Mouse (Mus musculus): ENCODE data around the gene Fam71e2. TPM values are rescaled to one million over a fixed set of nuclear protein-coding genes. Genes with fewer than 3 reads are reported as not detected.

The Fam71e2 gene
- polyA plus RNA-seq, 1 experiment from 2014 or later = not detected

DNA sequence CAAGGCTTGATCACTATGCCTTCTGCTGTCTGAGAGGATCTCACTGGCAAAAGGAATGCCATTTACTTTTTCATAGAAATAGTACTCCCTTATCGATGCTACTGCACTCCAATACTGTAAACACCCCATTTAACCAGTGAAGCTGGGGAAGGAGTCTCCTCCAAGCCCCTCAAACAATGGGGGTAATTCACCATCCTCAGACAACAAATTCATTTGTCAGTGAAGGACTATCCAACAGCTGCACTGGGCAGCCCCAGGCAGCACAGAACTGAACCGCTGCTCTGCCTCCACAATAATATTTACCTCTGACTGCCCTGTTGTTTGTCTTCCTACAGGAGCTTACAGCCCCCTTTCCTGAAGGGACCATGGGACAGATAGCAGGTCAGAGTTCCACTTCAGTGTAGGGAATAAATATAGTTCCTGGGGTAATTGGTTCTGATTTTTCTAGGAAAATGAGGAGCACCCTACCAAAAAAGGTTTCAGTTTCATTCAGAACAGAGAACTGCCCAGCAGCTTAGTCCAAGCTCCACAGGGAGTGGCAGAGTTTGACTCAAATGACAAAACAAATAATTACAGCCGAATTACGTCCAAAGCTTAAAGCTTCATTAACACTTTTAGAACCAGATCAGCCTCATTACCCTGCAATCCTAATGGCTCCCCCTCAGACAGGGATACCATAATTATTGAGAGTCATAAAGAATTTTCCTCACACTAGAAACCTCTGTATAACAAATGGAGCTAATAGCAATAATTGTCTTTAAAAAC lies 6.0 kb downstream of the Fam71e2 start:
- H3K9me3 ChIP-seq (ENCODE audit: control insufficient read depth, low read depth, low read length) = no peaks in the 10 kb centered on the region
- H3K9ac ChIP-seq (replicated peaks; ENCODE audit: low read depth, low read length) = no peak overlapping the region
- no peak overlapping the region for H3K4me3 ChIP-seq (ENCODE audit: low read depth, low read length)
- H3K27me3 ChIP-seq (ENCODE audit: control insufficient read depth, insufficient read depth, low read length) = no peaks in the 10 kb centered on the region
- no peaks in the 10 kb centered on the region for H3K36me3 ChIP-seq (ENCODE audit: control insufficient read depth, insufficient read depth, low read length)
- H3K4me1 ChIP-seq (ENCODE audit: control insufficient read depth, insufficient read depth, low read length) = no peaks in the 10 kb centered on the region
- H3K27ac ChIP-seq (ENCODE audit: low read length) = no peak overlapping the region
- ATAC-seq (ENCODE audit: insufficient number of reproducible peaks, insufficient read depth, low FRiP score, low read depth) = no peak
- WGBS = 15% methylated on average over 4 of the region's 4 CpGs
- no peak overlapping the region for H3K4me2 ChIP-seq (replicated peaks; ENCODE audit: low read depth, low read length)

DNA sequence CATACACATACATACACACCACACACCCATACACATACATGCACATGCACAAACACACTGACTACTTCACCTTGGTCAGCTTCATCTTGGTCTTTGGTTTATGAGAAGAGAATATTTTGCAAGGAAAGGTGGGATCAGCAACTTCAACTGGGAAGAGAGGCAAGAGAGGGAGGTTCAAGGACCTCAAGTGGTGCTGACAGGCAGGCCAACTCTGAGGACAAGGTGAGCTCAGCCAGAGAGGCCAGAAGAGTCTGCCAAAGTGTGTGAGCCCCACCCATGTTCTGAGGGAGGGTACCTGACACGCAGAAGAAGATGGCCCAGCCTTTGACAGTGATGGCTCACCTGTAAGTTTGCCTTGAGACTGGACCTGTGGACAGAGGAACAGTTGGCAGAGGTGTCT lies 11.4 kb downstream of the Fam71e2 start:
- Histone ChIP-seq H3K36me3 (ENCODE audit: control insufficient read depth, insufficient read depth, low read length) (no peaks in the 10 kb centered on the region), H3K9ac (replicated peaks; ENCODE audit: low read depth, low read length) (no peak overlapping the region), H3K4me3 (ENCODE audit: low read depth, low read length) (no peak overlapping the region), H3K4me1 (ENCODE audit: control insufficient read depth, insufficient read depth, low read length) (no peaks in the 10 kb centered on the region), H3K4me2 (replicated peaks; ENCODE audit: low read depth, low read length) (no peak overlapping the region), H3K27me3 (ENCODE audit: control insufficient read depth, insufficient read depth, low read length) (no peaks in the 10 kb centered on the region), H3K27ac (ENCODE audit: low read length) (no peak overlapping the region), H3K9me3 (ENCODE audit: control insufficient read depth, low read depth, low read length) (no peaks in the 10 kb centered on the region)
- 38% methylated on average over 1 of the region's 1 CpGs for WGBS
- no peak for ATAC-seq (ENCODE audit: insufficient number of reproducible peaks, insufficient read depth, low FRiP score, low read depth)

DNA sequence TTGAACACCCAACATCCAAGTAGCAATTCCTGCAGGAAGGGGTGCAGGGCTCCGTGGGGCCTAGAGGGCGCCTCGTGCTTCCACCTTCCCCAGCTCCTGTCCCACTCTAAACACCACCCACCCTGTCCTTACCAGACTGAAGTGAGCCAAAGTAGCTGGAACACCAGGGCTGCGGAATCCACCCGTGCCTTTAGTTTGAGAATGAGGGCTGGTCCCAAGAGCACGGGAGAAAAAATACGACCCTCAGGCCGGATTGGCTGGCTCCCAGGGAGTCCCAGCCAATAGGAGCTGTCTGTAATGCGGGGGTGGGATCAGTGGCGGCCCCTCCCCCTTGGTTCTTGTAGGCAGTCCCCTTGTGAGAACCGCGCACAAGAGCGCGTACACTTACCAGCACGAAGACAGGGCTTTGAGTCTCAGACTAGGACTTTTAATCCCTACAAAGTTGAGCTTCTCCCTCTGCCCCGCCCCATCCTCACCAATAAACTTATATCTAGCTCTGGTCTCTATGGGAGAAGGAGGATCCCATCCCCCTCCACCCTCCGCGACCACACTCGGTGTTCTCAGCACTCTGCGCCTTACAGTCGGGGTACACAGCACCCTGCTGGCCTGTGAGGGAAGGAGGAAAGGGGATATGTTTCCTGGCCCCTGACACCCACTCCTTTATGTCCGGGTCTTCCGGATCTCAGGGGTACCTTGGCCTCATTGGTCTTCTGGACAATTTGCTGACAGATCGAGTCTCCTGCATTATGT lies 18.1 kb downstream of the Fam71e2 start, which contains the start of gene Cox6b2:
Cox6b2 (minus strand) TSS at position 274 of the 750 bp plus-strand sequence.
- peak within 1 kb of the TSS; percentile 28; the same call in 1 of the 2 replicates for H3K9ac ChIP-seq (replicated peaks; ENCODE audit: low read depth, low read length)
- peak within 1 kb of the TSS; percentile 61 for H3K4me2 ChIP-seq (replicated peaks; ENCODE audit: low read depth, low read length)
- no peaks in the 10 kb centered on the region for H3K36me3 ChIP-seq (ENCODE audit: control insufficient read depth, insufficient read depth, low read length)
- WGBS = 2% methylated on average over 24 of the region's 24 CpGs
- no peaks in the 10 kb centered on the region for H3K27me3 ChIP-seq (ENCODE audit: control insufficient read depth, insufficient read depth, low read length)
- ATAC-seq (ENCODE audit: insufficient number of reproducible peaks, insufficient read depth, low FRiP score, low read depth) = peak; percentile 94
- peaks cover 14% of the 10 kb centered on the region for H3K4me1 ChIP-seq (ENCODE audit: control insufficient read depth, insufficient read depth, low read length)
- peak within 1 kb of the TSS; percentile 55; the same call in 1 of the 2 replicates for H3K27ac ChIP-seq (ENCODE audit: low read length)
- peak within 1 kb of the TSS; percentile 41 for H3K4me3 ChIP-seq (ENCODE audit: low read depth, low read length)
- no peaks in the 10 kb centered on the region for H3K9me3 ChIP-seq (ENCODE audit: control insufficient read depth, low read depth, low read length)

GRCm38 (mm10) chr7:4751971-4752820 lies 18.9 kb downstream of the Fam71e2 start:
- 3% methylated on average over 29 of the region's 30 CpGs for WGBS
- ATAC-seq (ENCODE audit: insufficient number of reproducible peaks, insufficient read depth, low FRiP score, low read depth) = peak; percentile 76
- peak overlapping the region; percentile 55; the same call in 1 of the 2 replicates for H3K27ac ChIP-seq (ENCODE audit: low read length)
- no peaks in the 10 kb centered on the region for H3K9me3 ChIP-seq (ENCODE audit: control insufficient read depth, low read depth, low read length)
- H3K4me2 ChIP-seq (replicated peaks; ENCODE audit: low read depth, low read length) = peak overlapping the region; percentile 61
- H3K27me3 ChIP-seq (ENCODE audit: control insufficient read depth, insufficient read depth, low read length) = no peaks in the 10 kb centered on the region
- H3K4me3 ChIP-seq (ENCODE audit: low read depth, low read length) = peak overlapping the region; percentile 41
- H3K4me1 ChIP-seq (ENCODE audit: control insufficient read depth, insufficient read depth, low read length) = peaks cover 14% of the 10 kb centered on the region
- peak overlapping the region; percentile 28; the same call in 1 of the 2 replicates for H3K9ac ChIP-seq (replicated peaks; ENCODE audit: low read depth, low read length)
- H3K36me3 ChIP-seq (ENCODE audit: control insufficient read depth, insufficient read depth, low read length) = no peaks in the 10 kb centered on the region

DNA sequence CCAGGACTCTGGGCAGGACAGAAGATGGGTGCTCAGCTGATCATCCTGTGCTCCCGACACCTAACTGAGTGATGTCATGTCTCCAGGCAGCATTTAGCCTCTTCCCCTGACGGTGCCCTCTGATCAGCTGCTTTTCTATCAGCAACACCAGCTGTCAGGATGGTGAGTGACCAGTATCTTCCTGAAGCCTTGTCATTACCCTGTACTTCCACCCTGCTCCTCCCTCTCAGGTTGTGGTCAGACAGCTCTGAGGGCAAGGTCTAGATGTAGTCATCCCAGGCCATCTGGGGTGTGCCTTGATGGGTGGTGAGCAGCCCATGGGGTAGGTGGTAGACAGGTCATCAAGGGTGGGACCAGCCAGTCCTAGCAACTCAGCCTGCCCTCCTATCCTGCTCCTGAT lies 21.9 kb downstream of the Fam71e2 start:
- no peaks in the 10 kb centered on the region for H3K27me3 ChIP-seq (ENCODE audit: control insufficient read depth, insufficient read depth, low read length)
- no peak overlapping the region for H3K27ac ChIP-seq (ENCODE audit: low read length)
- peaks cover 14% of the 10 kb centered on the region for H3K4me1 ChIP-seq (ENCODE audit: control insufficient read depth, insufficient read depth, low read length)
- WGBS = 76% methylated on average over 2 of the region's 2 CpGs
- ATAC-seq (ENCODE audit: insufficient number of reproducible peaks, insufficient read depth, low FRiP score, low read depth) = no peak
- no peak overlapping the region for H3K4me2 ChIP-seq (replicated peaks; ENCODE audit: low read depth, low read length)
- H3K9me3 ChIP-seq (ENCODE audit: control insufficient read depth, low read depth, low read length) = no peaks in the 10 kb centered on the region
- no peak overlapping the region for H3K9ac ChIP-seq (replicated peaks; ENCODE audit: low read depth, low read length)
- no peak overlapping the region for H3K4me3 ChIP-seq (ENCODE audit: low read depth, low read length)
- peaks cover 12% of the 10 kb centered on the region for H3K36me3 ChIP-seq (ENCODE audit: control insufficient read depth, insufficient read depth, low read length)

GRCm38 (mm10) chr7:4748321-4748720 lies 22.8 kb downstream of the Fam71e2 start:
- H3K36me3 ChIP-seq (ENCODE audit: control insufficient read depth, insufficient read depth, low read length) = peaks cover 12% of the 10 kb centered on the region
- H3K27me3 ChIP-seq (ENCODE audit: control insufficient read depth, insufficient read depth, low read length) = no peaks in the 10 kb centered on the region
- no peaks in the 10 kb centered on the region for H3K9me3 ChIP-seq (ENCODE audit: control insufficient read depth, low read depth, low read length)
- no peak for ATAC-seq (ENCODE audit: insufficient number of reproducible peaks, insufficient read depth, low FRiP score, low read depth)
- H3K27ac ChIP-seq (ENCODE audit: low read length) = no peak overlapping the region
- H3K4me3 ChIP-seq (ENCODE audit: low read depth, low read length) = no peak overlapping the region
- no peak overlapping the region for H3K4me2 ChIP-seq (replicated peaks; ENCODE audit: low read depth, low read length)
- no peak overlapping the region for H3K9ac ChIP-seq (replicated peaks; ENCODE audit: low read depth, low read length)
- peaks cover 14% of the 10 kb centered on the region for H3K4me1 ChIP-seq (ENCODE audit: control insufficient read depth, insufficient read depth, low read length)
- 72% methylated on average over 4 of the region's 4 CpGs for WGBS

GRCm38 (mm10) chr7:4747156-4747899 lies 23.8 kb downstream of the Fam71e2 start:
- no peak overlapping the region for H3K4me2 ChIP-seq (replicated peaks; ENCODE audit: low read depth, low read length)
- H3K4me3 ChIP-seq (ENCODE audit: low read depth, low read length) = no peak overlapping the region
- no peak overlapping the region for H3K27ac ChIP-seq (ENCODE audit: low read length)
- H3K9me3 ChIP-seq (ENCODE audit: control insufficient read depth, low read depth, low read length) = no peaks in the 10 kb centered on the region
- H3K9ac ChIP-seq (replicated peaks; ENCODE audit: low read depth, low read length) = no peak overlapping the region
- no peaks in the 10 kb centered on the region for H3K27me3 ChIP-seq (ENCODE audit: control insufficient read depth, insufficient read depth, low read length)
- H3K4me1 ChIP-seq (ENCODE audit: control insufficient read depth, insufficient read depth, low read length) = peaks cover 15% of the 10 kb centered on the region
- H3K36me3 ChIP-seq (ENCODE audit: control insufficient read depth, insufficient read depth, low read length) = peaks cover 17% of the 10 kb centered on the region
- ATAC-seq (ENCODE audit: insufficient number of reproducible peaks, insufficient read depth, low FRiP score, low read depth) = no peak
- WGBS = 70% methylated on average over 9 of the region's 9 CpGs

All from stomach, embryonic 14.5 days (tissue).